Mouse (Mus musculus): ENCODE measurements around the gene Pls3. TPM values are rescaled to one million over a fixed set of nuclear protein-coding genes. Genes with fewer than 3 reads are reported as not detected.

Pls3 gene
- polyA plus RNA-seq, 1 experiment from 2014 or later = 150 TPM

GRCm38 (mm10) chrX:75861715-75862114 is 13.3 kb downstream of the Pls3 start:
- H3K4me2 ChIP-seq (replicated peaks; ENCODE audit: low read depth, low read length) = no peak overlapping the region
- ATAC-seq (no peak), DNase-seq (ENCODE audit: low spot score) (no peak)
- no peaks in the 10 kb centered on the region for H3K27me3 ChIP-seq (replicated peaks; ENCODE audit: insufficient read depth, low read length)
- H3K36me3 ChIP-seq (ENCODE audit: insufficient read depth, low read length) = no peaks in the 10 kb centered on the region
- no peaks in the 10 kb centered on the region for H3K4me1 ChIP-seq (ENCODE audit: insufficient read depth, low read depth, low read length)
- no peak overlapping the region for H3K27ac ChIP-seq (ENCODE audit: low read length)
- H3K9ac ChIP-seq (replicated peaks; ENCODE audit: low read depth) = no peak overlapping the region
- WGBS = 64% methylated on average over 3 of the region's 3 CpGs
- H3K4me3 ChIP-seq (ENCODE audit: low read depth, low read length) = no peak overlapping the region
- TF ChIP-seq EP300 (IDR thresholded peaks at IDR 0.05) (peak; percentile 25; the same call in 1 of the 2 replicates), CTCF (IDR thresholded peaks at IDR 0.05) (no peak)
- H3K9me3 ChIP-seq (ENCODE audit: low read length) = no peaks in the 10 kb centered on the region

- DNase-seq (ENCODE audit: low spot score) (no peak), ATAC-seq (no peak)
- Histone ChIP-seq H3K27ac (ENCODE audit: low read length) (no peak overlapping the region), H3K36me3 (ENCODE audit: insufficient read depth, low read length) (no peaks in the 10 kb centered on the region), H3K27me3 (replicated peaks; ENCODE audit: insufficient read depth, low read length) (no peaks in the 10 kb centered on the region), H3K9ac (replicated peaks; ENCODE audit: low read depth) (no peak overlapping the region), H3K4me1 (ENCODE audit: insufficient read depth, low read depth, low read length) (no peaks in the 10 kb centered on the region), H3K4me3 (ENCODE audit: low read depth, low read length) (no peak overlapping the region), H3K4me2 (replicated peaks; ENCODE audit: low read depth, low read length) (no peak overlapping the region), H3K9me3 (ENCODE audit: low read length) (no peaks in the 10 kb centered on the region)
- TF ChIP-seq EP300 (IDR thresholded peaks at IDR 0.05) (no peak), CTCF (IDR thresholded peaks at IDR 0.05) (no peak)
- 100% methylated on average over 1 of the region's 3 CpGs for WGBS
Observed at GRCm38 (mm10) chrX:75854294-75854693, 20.7 kb downstream of the Pls3 start.

- no peak for ATAC-seq
- no peak for DNase-seq (ENCODE audit: low spot score)
Observed at GRCm38 (mm10) chrX:75844290-75844689, 30.7 kb downstream of the Pls3 start.

GRCm38 (mm10) chrX:75842835-75843234 is 32.1 kb downstream of the Pls3 start:
- Histone ChIP-seq H3K4me1 (ENCODE audit: insufficient read depth, low read depth, low read length) (no peaks in the 10 kb centered on the region), H3K9ac (replicated peaks; ENCODE audit: low read depth) (no peak overlapping the region), H3K9me3 (ENCODE audit: low read length) (no peaks in the 10 kb centered on the region), H3K4me2 (replicated peaks; ENCODE audit: low read depth, low read length) (peak overlapping the region; percentile 17; the same call in 1 of the 2 replicates), H3K36me3 (ENCODE audit: insufficient read depth, low read length) (no peaks in the 10 kb centered on the region), H3K27ac (ENCODE audit: low read length) (peak overlapping the region; percentile 63), H3K4me3 (ENCODE audit: low read depth, low read length) (no peak overlapping the region; the same call in 1 of the 2 replicates), H3K27me3 (replicated peaks; ENCODE audit: insufficient read depth, low read length) (no peaks in the 10 kb centered on the region)
- 44% methylated on average over 9 of the region's 9 CpGs for WGBS
- TF ChIP-seq CTCF (IDR thresholded peaks at IDR 0.05) (no peak), EP300 (IDR thresholded peaks at IDR 0.05) (no peak)
- ATAC-seq = peak; percentile 65
- DNase-seq (ENCODE audit: low spot score) = peak; percentile 68

More at GRCm38 (mm10) chrX:75844290-75844689, 30.7 kb downstream of the Pls3 start:
- no peak overlapping the region for H3K9ac ChIP-seq (replicated peaks; ENCODE audit: low read depth)
- H3K36me3 ChIP-seq (ENCODE audit: insufficient read depth, low read length) = no peaks in the 10 kb centered on the region
- TF ChIP-seq CTCF (IDR thresholded peaks at IDR 0.05) (no peak), EP300 (IDR thresholded peaks at IDR 0.05) (no peak)
- no peak overlapping the region for H3K27ac ChIP-seq (ENCODE audit: low read length)
- no peaks in the 10 kb centered on the region for H3K27me3 ChIP-seq (replicated peaks; ENCODE audit: insufficient read depth, low read length)
- no peaks in the 10 kb centered on the region for H3K9me3 ChIP-seq (ENCODE audit: low read length)
- no peaks in the 10 kb centered on the region for H3K4me1 ChIP-seq (ENCODE audit: insufficient read depth, low read depth, low read length)
- no peak overlapping the region for H3K4me2 ChIP-seq (replicated peaks; ENCODE audit: low read depth, low read length)
- no peak overlapping the region for H3K4me3 ChIP-seq (ENCODE audit: low read depth, low read length)
- WGBS = 75% methylated on average over 4 of the region's 4 CpGs

- no peak for TF ChIP-seq EP300 (IDR thresholded peaks at IDR 0.05)
- no peak for TF ChIP-seq CTCF (IDR thresholded peaks at IDR 0.05)
- 51% methylated on average over 2 of the region's 2 CpGs for WGBS
- Histone ChIP-seq H3K36me3 (ENCODE audit: insufficient read depth, low read length) (no peaks in the 10 kb centered on the region), H3K4me2 (replicated peaks; ENCODE audit: low read depth, low read length) (no peak overlapping the region), H3K4me3 (ENCODE audit: low read depth, low read length) (no peak overlapping the region), H3K4me1 (ENCODE audit: insufficient read depth, low read depth, low read length) (no peaks in the 10 kb centered on the region), H3K9ac (replicated peaks; ENCODE audit: low read depth) (no peak overlapping the region), H3K9me3 (ENCODE audit: low read length) (no peaks in the 10 kb centered on the region), H3K27ac (ENCODE audit: low read length) (no peak overlapping the region), H3K27me3 (replicated peaks; ENCODE audit: insufficient read depth, low read length) (no peaks in the 10 kb centered on the region)
- ATAC-seq (no peak), DNase-seq (ENCODE audit: low spot score) (no peak)
Observed at GRCm38 (mm10) chrX:75842120-75842519, 32.9 kb downstream of the Pls3 start.

- H3K4me1 ChIP-seq (ENCODE audit: insufficient read depth, low read depth, low read length) = no peaks in the 10 kb centered on the region
- no peak overlapping the region for H3K4me3 ChIP-seq (ENCODE audit: low read depth, low read length)
- DNase-seq (ENCODE audit: low spot score) (peak; percentile 64), ATAC-seq (peak; percentile 62)
- peak overlapping the region; percentile 38; the same call in 1 of the 2 replicates for H3K27ac ChIP-seq (ENCODE audit: low read length)
- H3K4me2 ChIP-seq (replicated peaks; ENCODE audit: low read depth, low read length) = no peak overlapping the region
- H3K36me3 ChIP-seq (ENCODE audit: insufficient read depth, low read length) = no peaks in the 10 kb centered on the region
- H3K9ac ChIP-seq (replicated peaks; ENCODE audit: low read depth) = no peak overlapping the region
- TF ChIP-seq EP300 (IDR thresholded peaks at IDR 0.05) = peak; percentile 41; the same call in 1 of the 2 replicates
- no peak for TF ChIP-seq CTCF (IDR thresholded peaks at IDR 0.05)
- H3K27me3 ChIP-seq (replicated peaks; ENCODE audit: insufficient read depth, low read length) = no peaks in the 10 kb centered on the region
- H3K9me3 ChIP-seq (ENCODE audit: low read length) = no peaks in the 10 kb centered on the region
- 38% methylated on average over 4 of the region's 4 CpGs for WGBS
Observed at GRCm38 (mm10) chrX:75840263-75840662, 34.7 kb downstream of the Pls3 start.

- Histone ChIP-seq H3K27ac (ENCODE audit: low read length) (peak overlapping the region; percentile 71), H3K4me3 (ENCODE audit: low read depth, low read length) (no peak overlapping the region), H3K4me2 (replicated peaks; ENCODE audit: low read depth, low read length) (no peak overlapping the region), H3K9ac (replicated peaks; ENCODE audit: low read depth) (no peak overlapping the region), H3K4me1 (ENCODE audit: insufficient read depth, low read depth, low read length) (no peaks in the 10 kb centered on the region), H3K36me3 (ENCODE audit: insufficient read depth, low read length) (no peaks in the 10 kb centered on the region), H3K27me3 (replicated peaks; ENCODE audit: insufficient read depth, low read length) (no peaks in the 10 kb centered on the region), H3K9me3 (ENCODE audit: low read length) (no peaks in the 10 kb centered on the region)
- WGBS = 56% methylated on average over 2 of the region's 2 CpGs
- DNase-seq (ENCODE audit: low spot score) = no peak
- no peak for ATAC-seq
- no peak for TF ChIP-seq CTCF (IDR thresholded peaks at IDR 0.05)
- no peak for TF ChIP-seq EP300 (IDR thresholded peaks at IDR 0.05)
Observed at GRCm38 (mm10) chrX:75834836-75835235, 40.1 kb downstream of the Pls3 start.

All from lung, postnatal 0 days (tissue).